Mouse (Mus musculus) spleen, adult 2 months (tissue): Measurements from ENCODE around the gene Pitpnb. TPM values are rescaled to one million over a fixed set of nuclear protein-coding genes. Genes with fewer than 3 reads are reported as not detected.

ENCODE experiments used
- DNase-seq, 2 experiments: peaks; one replicate each; pipeline versions ENCODE4 v3.0.0 to v3.0.0-alpha.2; 2012 to 2021; ENCODE audit warnings: low spot score in 2 of 2, low read depth in 1 of 2
- H3K27ac ChIP-seq: fragments of 200-500 bp; 2 replicates; pipeline ENCODE4 v1.5.1; 2012; ENCODE audit warnings: low read length, inconsistent platforms; ENCODE audit not compliant: insufficient read depth
- H3K27me3 ChIP-seq: fragments of 200-500 bp; 2 replicates; pipeline ENCODE4 v1.6.1; 2012; ENCODE audit warnings: mild to moderate bottlenecking, moderate library complexity, low read length, inconsistent platforms; ENCODE audit not compliant: control insufficient read depth, insufficient read depth
- H3K36me3 ChIP-seq: fragments of 200-500 bp; 2 replicates; pipeline ENCODE4 v1.6.1; 2012; ENCODE audit warnings: mild to moderate bottlenecking, low read length, inconsistent platforms; ENCODE audit not compliant: control insufficient read depth, insufficient read depth
- H3K4me1 ChIP-seq: fragments of 200-500 bp; 2 replicates; pipeline ENCODE4 v1.6.1; 2011; ENCODE audit warnings: inconsistent platforms; ENCODE audit not compliant: control insufficient read depth, insufficient read depth, insufficient read length
- H3K4me3 ChIP-seq: fragments of 200-500 bp; 2 replicates; pipeline ENCODE4 v1.5.1; 2011; ENCODE audit warnings: mild to moderate bottlenecking, inconsistent platforms; ENCODE audit not compliant: insufficient read depth, insufficient read length; ENCODE audit errors: extremely low read depth
- CTCF ChIP-seq: fragments of 200-500 bp; IDR thresholded peaks from 2 replicates; pipeline ENCODE4 v1.5.1; 2011; ENCODE audit warnings: mild to moderate bottlenecking, inconsistent platforms; ENCODE audit not compliant: insufficient read depth, insufficient read length, insufficient replicate concordance; ENCODE audit errors: extremely low read depth
- POLR2A ChIP-seq: fragments of 200-500 bp; IDR thresholded peaks from 2 replicates; pipeline ENCODE4 v1.6.1; 2011; ENCODE audit warnings: low read depth, low read length, inconsistent platforms
- WGBS: fragments of 180-500 bp; shearing (Covaris S2); methylation state at CpG from one replicate; pipeline ENCODE4 v1.1.7; 2018; 5-methylcytosine and 5-hydroxymethylcytosine counted together
- polyA plus RNA-seq: library from polyadenylated mRNA; depleted of rRNA; stranded (reverse); fragments of >200 nt; gene quantifications from 2 replicates; pipeline ENCODE4 v1.2.3, GENCODE M21; 2012; rRNA removed

The Pitpnb gene
- polyA plus RNA-seq = 24.4 and 25.5 TPM in 2 replicates

DNA sequence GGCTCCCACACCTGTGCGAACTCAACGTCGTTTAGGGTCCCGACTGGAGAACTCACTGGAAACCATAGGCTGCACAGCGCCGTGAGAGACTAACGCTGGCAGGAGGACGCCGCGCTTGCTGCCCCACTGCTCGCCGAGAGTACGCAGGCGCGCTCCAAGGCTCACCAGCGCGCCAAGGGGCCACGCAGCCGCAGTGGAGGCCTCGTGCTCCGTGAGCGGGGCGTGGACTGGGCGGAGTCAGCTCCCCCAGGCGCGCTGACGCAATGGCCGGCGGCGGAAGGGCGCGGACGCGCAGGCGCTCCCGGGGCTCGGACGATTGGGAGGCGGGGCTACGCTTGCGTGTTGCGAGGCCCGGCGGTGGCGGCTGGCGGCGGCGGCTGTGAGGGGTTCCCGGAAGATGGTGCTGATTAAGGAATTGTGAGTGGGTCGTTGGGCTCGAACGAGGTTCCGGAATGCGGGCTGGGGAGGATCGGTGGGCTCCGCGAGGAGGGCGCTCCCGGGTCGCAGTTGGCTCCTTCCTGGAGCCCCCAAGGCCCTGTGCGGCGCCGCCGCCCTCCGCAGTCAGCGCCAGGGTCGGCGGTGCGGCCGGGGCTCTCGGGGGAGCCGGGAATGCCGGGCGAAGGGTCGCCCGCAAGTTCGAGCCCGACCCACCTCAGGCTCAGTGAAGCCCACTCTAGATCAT is at the start of gene Pitpnb:
Gene Pitpnb (plus strand): TSS at position 347 of the 682 bp plus-strand sequence.
- H3K4me1 ChIP-seq = peaks cover 5% of the 10 kb centered on the region; the same call in 1 of the 2 replicates
- H3K4me3 ChIP-seq = peak within 1 kb of the TSS; percentile 87
- H3K27me3 ChIP-seq = no peaks in the 10 kb centered on the region
- peak; percentile 90 to 99 for DNase-seq
- under 1% methylated on average over 77 of the region's 78 CpGs for WGBS
- peak; percentile 31 for TF ChIP-seq POLR2A
- no peak for TF ChIP-seq CTCF
- peaks cover 2% of the 10 kb centered on the region; the same call in 1 of the 2 replicates for H3K36me3 ChIP-seq
- H3K27ac ChIP-seq = peak within 1 kb of the TSS; percentile 69

GRCm38 (mm10) chr5:111284420-111285175 is 46.0 kb upstream of the Pitpnb start:
- no peak overlapping the region for H3K27ac ChIP-seq
- H3K36me3 ChIP-seq = peaks cover 4% of the 10 kb centered on the region; the same call in 1 of the 2 replicates
- H3K4me1 ChIP-seq = no peaks in the 10 kb centered on the region
- WGBS = 92% methylated on average over 19 of the region's 19 CpGs
- no peak overlapping the region for H3K4me3 ChIP-seq
- DNase-seq = no peak
- no peaks in the 10 kb centered on the region for H3K27me3 ChIP-seq
- no peak for TF ChIP-seq CTCF
- TF ChIP-seq POLR2A = no peak

- H3K4me1 ChIP-seq = no peaks in the 10 kb centered on the region
- H3K27me3 ChIP-seq = no peaks in the 10 kb centered on the region
- WGBS = 78% methylated on average over 5 of the region's 5 CpGs
- H3K4me3 ChIP-seq = no peak overlapping the region
- DNase-seq = no peak
- TF ChIP-seq CTCF = no peak
- TF ChIP-seq POLR2A = no peak
- H3K27ac ChIP-seq = no peak overlapping the region
- no peaks in the 10 kb centered on the region for H3K36me3 ChIP-seq
Observed at GRCm38 (mm10) chr5:111287571-111287970, 43.0 kb upstream of the Pitpnb start.

- Histone ChIP-seq H3K36me3 (no peaks in the 10 kb centered on the region), H3K4me3 (no peak overlapping the region), H3K27ac (no peak overlapping the region), H3K27me3 (no peaks in the 10 kb centered on the region), H3K4me1 (no peaks in the 10 kb centered on the region)
- DNase-seq = no peak
- 93% methylated on average over 11 of the region's 11 CpGs for WGBS
- TF ChIP-seq POLR2A (no peak), CTCF (no peak)
Observed at GRCm38 (mm10) chr5:111288486-111288885, 42.1 kb upstream of the Pitpnb start.

DNA sequence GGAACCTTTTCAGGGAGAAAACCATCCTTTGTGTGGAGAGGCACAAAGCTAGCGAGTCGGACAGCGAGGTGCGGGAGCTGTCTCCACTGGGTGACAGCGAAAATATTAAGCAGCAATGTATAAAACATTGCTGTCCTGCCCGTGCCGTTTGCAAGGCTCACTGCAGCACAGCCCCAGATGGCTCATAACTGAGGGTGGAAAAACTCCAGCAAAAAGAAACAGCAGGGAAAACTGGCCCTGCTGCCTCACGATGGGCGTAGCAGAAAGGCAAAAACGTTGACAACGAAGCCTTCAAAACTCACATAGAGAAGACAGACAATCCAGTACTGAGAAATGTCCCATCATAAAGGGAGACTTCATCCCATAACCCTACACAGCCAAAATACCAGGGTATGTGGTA is 40.5 kb upstream of the Pitpnb start:
- WGBS = 93% methylated on average over 11 of the region's 11 CpGs
- H3K27me3 ChIP-seq = no peaks in the 10 kb centered on the region

GRCm38 (mm10) chr5:111291639-111292038 is 38.9 kb upstream of the Pitpnb start:
- Histone ChIP-seq H3K27ac (no peak overlapping the region), H3K27me3 (no peaks in the 10 kb centered on the region), H3K4me1 (no peaks in the 10 kb centered on the region), H3K36me3 (no peaks in the 10 kb centered on the region), H3K4me3 (no peak overlapping the region)
- no peak for TF ChIP-seq CTCF
- no peak for TF ChIP-seq POLR2A
- no peak for DNase-seq
- WGBS = 63% methylated on average over 10 of the region's 10 CpGs

More for the DNA sequence above, 40.5 kb upstream of the Pitpnb start:
- no peak overlapping the region for H3K27ac ChIP-seq
- H3K4me3 ChIP-seq = no peak overlapping the region
- TF ChIP-seq POLR2A = no peak
- no peak for TF ChIP-seq CTCF
- no peaks in the 10 kb centered on the region for H3K36me3 ChIP-seq
- H3K4me1 ChIP-seq = no peaks in the 10 kb centered on the region
- DNase-seq = no peak
